Mouse (Mus musculus) heart, adult 18-20 months (tissue): ENCODE measurements at regions not wholly inside any gene's neighbourhood (a gene's known extent, or its start where the extent isn't known, plus 50 kb on each side); places are given as distances from the start of the nearest gene placed in this dataset.

Experiments used
- DNase-seq, 2 experiments: peaks; one replicate each; pipeline ENCODE4 v3.0.0; 2021 to 2022; ENCODE audit warnings: mixed read lengths in 1 of 2

DNA sequence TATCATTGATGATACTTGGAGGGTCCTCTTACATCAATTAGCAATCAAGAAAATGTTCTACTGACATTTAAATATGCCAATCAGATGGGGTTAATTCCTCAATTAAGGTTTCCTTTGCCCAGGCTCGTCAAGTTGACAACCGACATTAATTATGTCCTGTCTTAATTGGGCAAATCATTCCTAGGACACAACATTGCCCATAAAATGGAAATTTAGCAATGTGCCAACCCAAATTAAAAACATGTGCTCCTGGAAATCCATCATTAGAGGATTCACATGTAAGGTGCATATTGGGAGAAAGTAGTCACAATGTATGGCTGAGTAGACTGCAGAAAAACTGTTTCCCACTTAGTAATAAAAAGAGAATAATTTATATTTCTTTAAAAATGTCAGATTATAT is 483.6 kb upstream of the B430305J03Rik start:
- no peak for DNase-seq

DNA sequence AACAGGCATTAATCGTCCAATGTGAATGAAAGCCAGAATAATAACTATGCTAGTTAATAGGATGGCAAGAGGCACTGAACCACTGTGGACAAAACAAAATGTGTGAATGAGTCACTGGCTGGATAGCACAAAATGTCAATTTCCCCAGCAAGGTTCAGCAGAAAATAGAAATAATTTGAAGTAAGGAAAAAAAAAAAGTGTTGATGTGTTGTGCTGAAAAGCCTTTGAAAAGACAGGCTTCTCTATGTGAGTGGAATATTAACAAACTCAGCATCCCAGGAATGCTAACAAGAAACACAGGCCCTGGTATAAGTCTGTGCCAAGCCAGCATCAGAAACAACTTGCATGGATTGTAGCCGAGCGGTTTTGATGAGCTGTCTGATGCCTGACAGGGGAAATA is 481.0 kb upstream of the B430305J03Rik start:
- no peak for DNase-seq

DNA sequence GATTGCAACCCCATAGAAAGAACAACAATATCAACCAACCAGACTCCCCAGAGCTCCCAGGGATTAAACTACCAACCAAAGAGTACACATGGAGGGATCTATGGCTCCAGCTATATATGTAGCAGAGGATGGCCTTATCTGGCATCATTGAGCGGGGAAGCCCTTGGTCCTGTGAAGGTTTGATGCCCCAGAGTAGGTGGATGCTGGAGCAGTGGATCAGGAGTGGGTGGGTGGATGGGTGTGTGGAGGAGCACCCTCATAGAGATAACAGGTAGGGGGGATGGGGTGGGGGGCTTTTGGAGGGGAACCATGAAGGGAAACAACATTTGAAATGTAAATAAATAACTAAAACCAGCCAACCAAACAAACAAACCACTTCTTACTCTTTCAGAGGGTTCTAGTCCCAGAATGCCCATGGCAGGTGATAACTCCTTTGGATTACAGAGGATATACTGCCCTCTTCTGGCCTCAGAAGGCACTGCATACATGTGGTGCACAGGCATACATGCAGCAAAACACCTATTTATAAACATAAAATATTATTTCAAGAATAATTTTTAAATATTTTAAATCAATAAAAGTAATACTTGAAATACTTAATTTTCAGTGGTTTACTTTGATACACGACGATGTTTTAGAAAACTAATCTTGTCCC is 473.7 kb upstream of the B430305J03Rik start:
- DNase-seq = peak in 1 of 2 experiments; percentile 11

DNA sequence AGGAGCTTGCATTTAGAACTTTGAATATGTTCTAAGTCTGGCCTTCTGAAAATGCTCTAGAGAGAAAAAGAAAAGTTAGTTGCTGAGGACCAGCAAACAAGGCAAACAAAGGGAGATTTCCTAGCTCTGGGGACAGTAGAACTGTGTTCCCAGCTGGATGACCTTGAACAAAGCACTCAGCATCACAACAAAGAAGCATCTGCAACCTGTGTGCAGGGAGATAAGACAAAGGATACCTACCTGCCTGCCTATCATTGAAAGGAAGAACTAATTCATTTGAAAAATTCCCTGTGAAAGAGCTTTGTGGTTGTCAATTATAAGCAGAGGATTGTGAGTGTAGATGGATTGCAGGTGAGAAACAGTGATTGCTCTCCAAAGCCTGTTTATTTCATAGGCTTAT is 451.1 kb upstream of the B430305J03Rik start:
- no peak for DNase-seq

- no peak for DNase-seq
These were observed 430.3 kb upstream of the B430305J03Rik start for GRCm38 (mm10) chr3:61796021-61796420.

GRCm38 (mm10) chr3:61790674-61791073 is 424.9 kb upstream of the B430305J03Rik start:
- no peak for DNase-seq
